Mouse (Mus musculus) gastrocnemius, postnatal 14 days (tissue): Measurements from ENCODE around the gene Eomes. TPM values are rescaled to one million over a fixed set of nuclear protein-coding genes. Genes with fewer than 3 reads are reported as not detected.

ENCODE experiments used
- DNase-seq: peaks from one replicate; pipeline ENCODE4 v3.0.0; 2021; ENCODE audit warnings: mixed read lengths
- intact Hi-C: fragments of 180-260 bp; cut with DNase I; formaldehyde crosslinking; loops from one replicate; pipeline ENCODE4 v1.15.1; 2025; ENCODE audit warnings: low total_unique reads
- total RNA-seq, 2 experiments: library from RNA; stranded (reverse); gene quantifications; 2 replicates each; pipeline ENCODE4 v1.2.3; 2021

Gene Eomes
- total RNA-seq, 2 experiments from 2014 or later = not detected

GRCm38 (mm10) chr9:118510941-118511690, 33.1 kb downstream of the Eomes start:
- intact Hi-C loops = no loop called here

GRCm38 (mm10) chr9:118512681-118513233, 34.7 kb downstream of the Eomes start:
- intact Hi-C loops = no loop called here
- DNase-seq = no peak

More at GRCm38 (mm10) chr9:118510941-118511690, 33.1 kb downstream of the Eomes start:
- DNase-seq = peak; percentile 17

GRCm38 (mm10) chr9:118515476-118515875, 37.5 kb downstream of the Eomes start:
- intact Hi-C loops = no loop called here
- DNase-seq = no peak

GRCm38 (mm10) chr9:118516162-118516561, 38.1 kb downstream of the Eomes start:
- no peak for DNase-seq
- intact Hi-C loops = no loop called here

GRCm38 (mm10) chr9:118517619-118518018, 39.6 kb downstream of the Eomes start:
- intact Hi-C loops = no loop called here
- no peak for DNase-seq

GRCm38 (mm10) chr9:118519101-118519500, 41.1 kb downstream of the Eomes start:
- intact Hi-C loops = no loop called here

GRCm38 (mm10) chr9:118520011-118520410, 42.0 kb downstream of the Eomes start:
- peak; percentile 50 for DNase-seq
- intact Hi-C loops = no loop called here

More at GRCm38 (mm10) chr9:118519101-118519500, 41.1 kb downstream of the Eomes start:
- no peak for DNase-seq

GRCm38 (mm10) chr9:118520858-118521257, 42.8 kb downstream of the Eomes start:
- no peak for DNase-seq

GRCm38 (mm10) chr9:118521659-118522058, 43.6 kb downstream of the Eomes start:
- intact Hi-C loops = no loop called here
- no peak for DNase-seq

More at GRCm38 (mm10) chr9:118520858-118521257, 42.8 kb downstream of the Eomes start:
- intact Hi-C loops = no loop called here

- DNase-seq = no peak
- intact Hi-C loops = no loop called here
Measured at GRCm38 (mm10) chr9:118523738-118524137, 45.7 kb downstream of the Eomes start.

GRCm38 (mm10) chr9:118527056-118527455, 49.0 kb downstream of the Eomes start:
- intact Hi-C loops = no loop called here
- no peak for DNase-seq

- DNase-seq = no peak
- intact Hi-C loops = no loop called here
Measured at GRCm38 (mm10) chr9:118529783-118530182, 51.8 kb downstream of the Eomes start.

GRCm38 (mm10) chr9:118530679-118531078, 52.7 kb downstream of the Eomes start:
- intact Hi-C loops = no loop called here
- no peak for DNase-seq

- DNase-seq = no peak
- intact Hi-C loops = no loop called here
Measured at GRCm38 (mm10) chr9:118532516-118533205, 54.6 kb downstream of the Eomes start.

Other genes with a start within 250 kb of the Eomes start
- gene Golga4, start 28.1 kb downstream of the Eomes start, total RNA-seq = 100 to 1,000 TPM; 157 TPM
- 10 to 100 TPM; 12.3 to 17.7 TPM for gene Itga9, start 128.5 kb downstream of the Eomes start, total RNA-seq